Comparison of ENCODE assay signal across 18 mouse cellular contexts in the genomic region with DNA sequence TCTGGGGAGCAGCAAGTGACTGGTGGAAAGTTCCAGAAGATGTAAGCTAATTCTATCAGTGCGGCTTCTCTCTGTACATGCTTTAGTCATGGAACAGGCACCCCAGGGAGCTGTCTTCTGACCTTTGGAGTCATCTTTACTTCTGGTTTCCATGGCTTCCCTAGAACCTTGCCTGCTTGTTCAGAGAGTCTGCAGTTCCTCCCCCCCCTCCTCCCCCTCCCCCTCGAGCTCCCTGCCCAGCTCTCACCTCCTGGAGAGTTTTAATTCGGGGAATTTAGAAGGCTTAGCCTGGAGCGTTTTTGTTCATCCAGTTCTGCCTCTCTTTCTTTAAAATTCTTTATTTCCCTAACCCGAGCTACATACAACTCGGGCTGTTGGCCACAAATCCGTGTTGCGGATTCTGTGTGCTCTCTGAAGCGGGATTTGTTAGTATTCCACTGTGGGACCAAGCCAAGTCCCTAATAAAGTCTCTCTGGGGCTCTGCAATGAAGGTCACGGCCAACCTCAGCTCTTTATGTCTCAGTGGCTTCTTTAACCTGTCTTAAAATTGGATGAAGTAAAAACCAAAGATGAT.
DNase-seq lines count a peak whose midpoint lies in the region; ATAC-seq and TF ChIP-seq lines count a peak whose summit lies in the region.
"Had no signal": no experiment of that assay in that cellular context is flagged by ENCODE, and none has a peak within 500 bp of the region (broad histone marks: within the 10 kb centered on the region; RNA-seq: fewer than 3 reads in every experiment).

No protein-coding gene starts in this region.

- no peak for ATAC-seq in kidney, embryonic 15.5 days (replicated peaks; ENCODE audit: low FRiP score)
- no peak for ATAC-seq in midbrain, embryonic 12.5 days (ENCODE audit: low FRiP score, low read depth)
- ATAC-seq in midbrain, embryonic 13.5 days: no peak
- no peak for ATAC-seq in midbrain, postnatal 0 days (ENCODE audit: low FRiP score)
- ATAC-seq: forebrain, embryonic 13.5 days; liver, embryonic 12.5 days had no signal

- H3K27me3 ChIP-seq in kidney, adult 2 months (replicated peaks; ENCODE audit: control insufficient read depth, insufficient read depth, low read length): no peaks in the 10 kb centered on the region
- no peaks in the 10 kb centered on the region for H3K27me3 ChIP-seq in kidney, embryonic 15.5 days
- peaks cover 30% of the 10 kb centered on the region for H3K27me3 ChIP-seq in midbrain, embryonic 12.5 days
- H3K27me3 ChIP-seq in midbrain, embryonic 13.5 days: peaks cover 14% of the 10 kb centered on the region; the same call in 1 of the 2 replicates
- H3K27me3 ChIP-seq in midbrain, postnatal 0 days (ENCODE audit: insufficient read depth, low read length): no peaks in the 10 kb centered on the region
- no peaks in the 10 kb centered on the region for H3K27me3 ChIP-seq in thymus, adult 2 months (ENCODE audit: control insufficient read depth, insufficient read depth, low read length)
- H3K27me3 ChIP-seq: forebrain, embryonic 13.5 days; liver, embryonic 12.5 days; lung, embryonic 15.5 days; neural tube, embryonic 13.5 days had no signal

- H3K27ac ChIP-seq in kidney, adult 2 months (ENCODE audit: insufficient read depth, low read depth, low read length): no peak overlapping the region
- no peak overlapping the region for H3K27ac ChIP-seq in kidney, embryonic 15.5 days
- H3K27ac ChIP-seq in midbrain, embryonic 12.5 days (replicated peaks): 0 out of 2 replicates have a peak overlapping the region, but pooled peaks have one; percentile 7
- H3K27ac ChIP-seq in midbrain, embryonic 13.5 days: no peak overlapping the region
- no peak overlapping the region for H3K27ac ChIP-seq in midbrain, postnatal 0 days (ENCODE audit: low read depth, low read length)
- no peak overlapping the region for H3K27ac ChIP-seq in thymus, adult 2 months (ENCODE audit: control insufficient read depth, insufficient read depth, low read length)
- H3K27ac ChIP-seq: forebrain, embryonic 13.5 days; liver, embryonic 12.5 days; lung, embryonic 15.5 days; neural tube, embryonic 13.5 days had no signal

- H3K4me2 ChIP-seq in kidney, embryonic 15.5 days: no peak overlapping the region
- no peak overlapping the region for H3K4me2 ChIP-seq in midbrain, embryonic 12.5 days (replicated peaks)
- H3K4me2 ChIP-seq in midbrain, embryonic 13.5 days (replicated peaks): no peak overlapping the region
- H3K4me2 ChIP-seq in midbrain, postnatal 0 days (ENCODE audit: low read depth, low read length, poor library complexity, severe bottlenecking): no peak overlapping the region
- H3K4me2 ChIP-seq: forebrain, embryonic 13.5 days; liver, embryonic 12.5 days; lung, embryonic 15.5 days; neural tube, embryonic 13.5 days had no signal

- no peak overlapping the region for H3K4me3 ChIP-seq in kidney, adult 2 months (ENCODE audit: insufficient read depth, low read depth, low read length)
- no peak overlapping the region for H3K4me3 ChIP-seq in kidney, embryonic 15.5 days (replicated peaks)
- no peak overlapping the region for H3K4me3 ChIP-seq in midbrain, embryonic 12.5 days
- no peak overlapping the region for H3K4me3 ChIP-seq in midbrain, embryonic 13.5 days (replicated peaks)
- no peak overlapping the region for H3K4me3 ChIP-seq in midbrain, postnatal 0 days (ENCODE audit: low read depth, low read length)
- H3K4me3 ChIP-seq in thymus, adult 2 months (ENCODE audit: control insufficient read depth, insufficient read depth, low read length): no peak overlapping the region
- H3K4me3 ChIP-seq: forebrain, embryonic 13.5 days; liver, embryonic 12.5 days; lung, embryonic 15.5 days; neural tube, embryonic 13.5 days had no signal

- WGBS in kidney, adult 2 months: 40% methylated on average over 10 of the region's 10 CpGs
- WGBS in kidney, embryonic 15.5 days: 57% methylated on average over 10 of the region's 10 CpGs
- WGBS in midbrain, embryonic 12.5 days: 10% methylated on average over 10 of the region's 10 CpGs
- 11% methylated on average over 10 of the region's 10 CpGs for whole genome bisulfite sequencing in midbrain, embryonic 13.5 days
- WGBS in midbrain, postnatal 0 days: 19% methylated on average over 10 of the region's 10 CpGs
- 84% methylated on average over 10 of the region's 10 CpGs for WGBS in thymus, adult 2 months

- H3K4me1 ChIP-seq in kidney, adult 2 months (ENCODE audit: control insufficient read depth, insufficient read depth, low read length): peaks cover 6% of the 10 kb centered on the region; the same call in 1 of the 2 replicates
- H3K4me1 ChIP-seq in kidney, embryonic 15.5 days: peaks cover 17% of the 10 kb centered on the region
- H3K4me1 ChIP-seq in midbrain, embryonic 12.5 days: peaks cover 17% of the 10 kb centered on the region
- peaks cover 29% of the 10 kb centered on the region for H3K4me1 ChIP-seq in midbrain, embryonic 13.5 days (replicated peaks)
- no peaks in the 10 kb centered on the region for H3K4me1 ChIP-seq in midbrain, postnatal 0 days (ENCODE audit: insufficient read depth, low read length)
- H3K4me1 ChIP-seq in thymus, adult 2 months (replicated peaks; ENCODE audit: control insufficient read depth, insufficient read depth, low read length): no peaks in the 10 kb centered on the region
- H3K4me1 ChIP-seq: liver, embryonic 12.5 days; lung, embryonic 15.5 days had no signal

- no peaks in the 10 kb centered on the region for H3K9me3 ChIP-seq in kidney, embryonic 15.5 days (replicated peaks)
- H3K9me3 ChIP-seq in midbrain, embryonic 12.5 days: no peaks in the 10 kb centered on the region
- no peaks in the 10 kb centered on the region for H3K9me3 ChIP-seq in midbrain, embryonic 13.5 days
- no peaks in the 10 kb centered on the region for H3K9me3 ChIP-seq in midbrain, postnatal 0 days (ENCODE audit: low read length)
- H3K9me3 ChIP-seq: forebrain, embryonic 13.5 days; liver, embryonic 12.5 days; lung, embryonic 15.5 days; neural tube, embryonic 13.5 days had no signal

- H3K36me3 ChIP-seq in kidney, adult 2 months (ENCODE audit: control insufficient read depth, insufficient read depth, low read length): no peaks in the 10 kb centered on the region
- H3K36me3 ChIP-seq in kidney, embryonic 15.5 days: no peaks in the 10 kb centered on the region
- H3K36me3 ChIP-seq in midbrain, embryonic 12.5 days: no peaks in the 10 kb centered on the region
- no peaks in the 10 kb centered on the region for H3K36me3 ChIP-seq in midbrain, embryonic 13.5 days
- no peaks in the 10 kb centered on the region for H3K36me3 ChIP-seq in midbrain, postnatal 0 days (ENCODE audit: insufficient read depth, low read length)
- H3K36me3 ChIP-seq in thymus, adult 2 months (ENCODE audit: control insufficient read depth, insufficient read depth, low read length): no peaks in the 10 kb centered on the region
- H3K36me3 ChIP-seq: liver, embryonic 12.5 days; lung, embryonic 15.5 days; neural tube, embryonic 13.5 days had no signal

- H3K9ac ChIP-seq in kidney, embryonic 15.5 days: no peak overlapping the region
- no peak overlapping the region for H3K9ac ChIP-seq in midbrain, embryonic 12.5 days (replicated peaks)
- no peak overlapping the region for H3K9ac ChIP-seq in midbrain, embryonic 13.5 days (replicated peaks)
- H3K9ac ChIP-seq in midbrain, postnatal 0 days (replicated peaks; ENCODE audit: low read length, poor library complexity, severe bottlenecking): no peak overlapping the region
- H3K9ac ChIP-seq: forebrain, embryonic 13.5 days; liver, embryonic 12.5 days; lung, embryonic 15.5 days; neural tube, embryonic 13.5 days had no signal

- TF ChIP-seq CTCF in kidney, adult 2 months (conservative IDR thresholded peaks at IDR 0.05; ENCODE audit: insufficient read depth, insufficient read length, low read depth, low read length): no peak
- no peak for TF ChIP-seq CTCF in midbrain, postnatal 0 days (IDR thresholded peaks at IDR 0.05)
- TF ChIP-seq CTCF in thymus, adult 2 months (IDR thresholded peaks at IDR 0.05; ENCODE audit: borderline replicate concordance, control insufficient read depth, extremely low read depth, insufficient read depth, low read length, poor library complexity): no peak

- TF ChIP-seq POLR2A in kidney, adult 2 months (IDR thresholded peaks at IDR 0.05; ENCODE audit: low read depth, low read length): no peak
- TF ChIP-seq POLR2A in thymus, adult 2 months (IDR thresholded peaks at IDR 0.05; ENCODE audit: control insufficient read depth, extremely low read depth, insufficient read depth, low read length, poor library complexity): no peak

- DNase-seq in kidney, adult 2 months: peak; percentile 72
- peak; percentile 17 for DNase-seq in embryo, embryonic 9.5 days (ENCODE audit: extremely low spot score)
- DNase-seq in midbrain, postnatal 0 days (ENCODE audit: low spot score): peak; percentile 24
- no peak for DNase-seq in thymus, adult 2 months
- DNase-seq: adrenal gland, postnatal 10 days; cerebellum, adult 11-12 months; cerebellum, postnatal 36 days; gastrocnemius, postnatal 25 days; heart, postnatal 14 days; right cerebral cortex, postnatal 14 days; thymus, postnatal 25 days had no signal
